Mouse (Mus musculus): ENCODE results near the gene Ctla4. TPM values are rescaled to one million over a fixed set of nuclear protein-coding genes. Genes with fewer than 3 reads are reported as not detected.
A peak's percentile ranks its signal among the peaks of the same experiment; 100 is the strongest.

Ctla4 gene
- polyA plus RNA-seq, 1 experiment from 2014 or later: not detected

- H3K4me1 ChIP-seq (replicated peaks; ENCODE audit: control insufficient read depth, insufficient read depth, low read length): no peaks in the 10 kb centered on the region
- ATAC-seq (ENCODE audit: low FRiP score): no peak
Measured at GRCm38 (mm10) chr1:60953686-60954085, 66.9 kb downstream of the Ctla4 start.

GRCm38 (mm10) chr1:60954759-60955158, 68.0 kb downstream of the Ctla4 start:
- no peaks in the 10 kb centered on the region for H3K9me3 ChIP-seq (ENCODE audit: control insufficient read depth, low read length)
- ATAC-seq (ENCODE audit: low FRiP score) (no peak), DNase-seq (ENCODE audit: low spot score) (no peak)
- H3K4me1 ChIP-seq (replicated peaks; ENCODE audit: control insufficient read depth, insufficient read depth, low read length): no peaks in the 10 kb centered on the region
- 54% methylated on average over 2 of the region's 2 CpGs for WGBS
- no peaks in the 10 kb centered on the region for H3K27me3 ChIP-seq (ENCODE audit: control insufficient read depth, insufficient read depth, low read length)
- H3K27ac ChIP-seq: no peak overlapping the region
- H3K4me2 ChIP-seq (replicated peaks): no peak overlapping the region
- no peak overlapping the region for H3K4me3 ChIP-seq (replicated peaks; ENCODE audit: low read length)
- H3K36me3 ChIP-seq (replicated peaks; ENCODE audit: control insufficient read depth, insufficient read depth): no peaks in the 10 kb centered on the region
- H3K9ac ChIP-seq: no peak overlapping the region

More at GRCm38 (mm10) chr1:60953686-60954085, 66.9 kb downstream of the Ctla4 start:
- Histone ChIP-seq H3K27me3 (ENCODE audit: control insufficient read depth, insufficient read depth, low read length) (no peaks in the 10 kb centered on the region), H3K27ac (no peak overlapping the region), H3K4me3 (replicated peaks; ENCODE audit: low read length) (no peak overlapping the region), H3K9me3 (ENCODE audit: control insufficient read depth, low read length) (no peaks in the 10 kb centered on the region), H3K36me3 (replicated peaks; ENCODE audit: control insufficient read depth, insufficient read depth) (no peaks in the 10 kb centered on the region), H3K4me2 (replicated peaks) (no peak overlapping the region), H3K9ac (no peak overlapping the region)
- DNase-seq (ENCODE audit: low spot score): no peak
- 94% methylated on average over 7 of the region's 7 CpGs for whole genome bisulfite sequencing

DNA sequence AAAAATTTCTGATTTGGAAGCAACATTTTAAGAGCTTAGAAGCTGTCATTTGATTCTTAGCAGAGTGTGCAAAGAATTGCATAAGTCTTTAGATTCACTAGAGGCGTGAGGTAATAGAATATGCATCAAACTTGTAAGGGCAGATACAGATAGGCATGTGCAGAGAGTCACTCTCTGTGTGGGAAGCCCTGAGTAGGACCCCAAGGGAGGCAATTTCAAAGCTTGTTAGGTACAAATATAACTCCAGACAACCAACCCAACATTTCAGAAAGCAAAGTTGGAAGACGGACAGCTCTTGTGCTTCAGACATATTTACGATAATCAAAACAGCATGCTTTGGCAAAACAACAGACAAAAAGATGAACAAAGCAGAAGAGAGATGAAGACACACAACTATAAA, 68.4 kb downstream of the Ctla4 start:
- no peak for ATAC-seq (ENCODE audit: low FRiP score)
- H3K9me3 ChIP-seq (ENCODE audit: control insufficient read depth, low read length): no peaks in the 10 kb centered on the region
- 93% methylated on average over 3 of the region's 3 CpGs for WGBS
- no peaks in the 10 kb centered on the region for H3K4me1 ChIP-seq (replicated peaks; ENCODE audit: control insufficient read depth, insufficient read depth, low read length)
- H3K4me3 ChIP-seq (replicated peaks; ENCODE audit: low read length): no peak overlapping the region
- no peak overlapping the region for H3K4me2 ChIP-seq (replicated peaks)
- no peak for DNase-seq (ENCODE audit: low spot score)
- H3K36me3 ChIP-seq (replicated peaks; ENCODE audit: control insufficient read depth, insufficient read depth): no peaks in the 10 kb centered on the region
- no peak overlapping the region for H3K27ac ChIP-seq
- no peaks in the 10 kb centered on the region for H3K27me3 ChIP-seq (ENCODE audit: control insufficient read depth, insufficient read depth, low read length)
- no peak overlapping the region for H3K9ac ChIP-seq

DNA sequence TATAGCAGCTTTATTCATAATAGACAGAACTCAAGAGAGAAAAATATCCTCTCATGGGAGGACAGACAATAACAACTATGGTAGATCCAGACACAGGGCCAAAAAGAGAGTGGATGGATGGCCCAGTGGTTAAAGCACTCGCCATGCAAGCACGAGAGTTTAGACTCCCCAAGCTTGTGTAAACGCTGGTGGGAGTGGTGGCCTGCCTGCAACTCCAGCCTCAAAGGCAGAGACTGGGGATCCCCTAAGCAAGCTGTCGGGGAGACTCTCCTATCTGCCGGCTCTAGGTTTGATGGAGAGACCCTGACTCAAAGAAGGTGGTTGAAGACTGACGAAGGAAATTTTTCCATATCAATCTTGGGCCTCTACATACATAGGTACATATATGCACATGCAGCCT, 69.4 kb downstream of the Ctla4 start:
- Histone ChIP-seq H3K27me3 (ENCODE audit: control insufficient read depth, insufficient read depth, low read length) (no peaks in the 10 kb centered on the region), H3K4me3 (replicated peaks; ENCODE audit: low read length) (no peak overlapping the region), H3K4me1 (replicated peaks; ENCODE audit: control insufficient read depth, insufficient read depth, low read length) (no peaks in the 10 kb centered on the region), H3K9ac (no peak overlapping the region), H3K27ac (no peak overlapping the region), H3K9me3 (ENCODE audit: control insufficient read depth, low read length) (no peaks in the 10 kb centered on the region), H3K4me2 (replicated peaks) (no peak overlapping the region), H3K36me3 (replicated peaks; ENCODE audit: control insufficient read depth, insufficient read depth) (no peaks in the 10 kb centered on the region)
- WGBS: 89% methylated on average over 6 of the region's 6 CpGs
- no peak for ATAC-seq (ENCODE audit: low FRiP score)
- no peak for DNase-seq (ENCODE audit: low spot score)

DNA sequence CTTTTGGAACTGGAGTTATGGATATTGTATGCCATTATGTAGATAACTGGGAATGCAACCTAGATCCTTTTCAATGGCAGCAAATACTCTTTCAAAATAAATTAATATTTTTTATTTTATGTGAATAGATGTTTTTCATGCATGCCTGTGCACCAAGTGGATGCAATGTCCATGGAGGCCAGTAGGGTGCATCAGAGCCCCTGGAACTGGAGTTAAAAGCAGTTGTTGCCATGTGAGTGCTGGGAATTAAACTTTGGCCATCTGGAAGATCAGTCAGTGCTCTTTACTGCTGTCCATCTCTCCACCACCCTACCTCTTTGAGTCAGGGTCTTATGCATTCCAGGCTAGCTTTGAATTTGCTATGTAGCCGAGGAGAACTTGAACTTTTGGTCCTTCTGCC, 71.5 kb downstream of the Ctla4 start:
- Histone ChIP-seq H3K36me3 (replicated peaks; ENCODE audit: control insufficient read depth, insufficient read depth) (no peaks in the 10 kb centered on the region), H3K9me3 (ENCODE audit: control insufficient read depth, low read length) (no peaks in the 10 kb centered on the region), H3K4me3 (replicated peaks; ENCODE audit: low read length) (no peak overlapping the region), H3K27ac (no peak overlapping the region), H3K4me1 (replicated peaks; ENCODE audit: control insufficient read depth, insufficient read depth, low read length) (no peaks in the 10 kb centered on the region), H3K27me3 (ENCODE audit: control insufficient read depth, insufficient read depth, low read length) (no peaks in the 10 kb centered on the region), H3K9ac (no peak overlapping the region), H3K4me2 (replicated peaks) (no peak overlapping the region)
- ATAC-seq (ENCODE audit: low FRiP score): no peak
- DNase-seq (ENCODE audit: low spot score): no peak
- WGBS: 85% methylated on average over 1 of the region's 1 CpGs

DNA sequence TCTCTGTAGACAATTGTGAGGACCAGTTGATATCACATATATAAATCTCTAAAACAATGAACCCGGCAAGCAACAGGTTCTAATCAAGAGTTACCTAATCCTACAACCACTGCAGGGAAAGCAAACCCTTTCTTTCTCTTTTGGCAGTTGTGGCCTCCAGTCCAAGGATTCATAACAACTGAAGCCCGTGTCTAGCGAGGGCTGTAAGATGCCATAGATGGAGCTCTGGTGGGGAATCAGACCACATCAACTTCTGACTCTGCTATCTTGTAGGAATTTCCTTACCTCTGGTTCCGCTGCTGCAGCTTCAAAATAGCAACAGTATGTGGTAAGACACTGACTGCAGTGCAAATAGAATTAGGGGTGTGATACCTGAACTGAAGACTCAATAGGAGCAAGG, 72.4 kb downstream of the Ctla4 start:
- Histone ChIP-seq H3K36me3 (replicated peaks; ENCODE audit: control insufficient read depth, insufficient read depth) (no peaks in the 10 kb centered on the region), H3K4me2 (replicated peaks) (no peak overlapping the region), H3K9me3 (ENCODE audit: control insufficient read depth, low read length) (no peaks in the 10 kb centered on the region), H3K27ac (no peak overlapping the region), H3K4me3 (replicated peaks; ENCODE audit: low read length) (no peak overlapping the region), H3K4me1 (replicated peaks; ENCODE audit: control insufficient read depth, insufficient read depth, low read length) (no peaks in the 10 kb centered on the region), H3K27me3 (ENCODE audit: control insufficient read depth, insufficient read depth, low read length) (no peaks in the 10 kb centered on the region), H3K9ac (no peak overlapping the region)
- DNase-seq (ENCODE audit: low spot score) (no peak), ATAC-seq (ENCODE audit: low FRiP score) (no peak)
- 93% methylated on average over 4 of the region's 4 CpGs for WGBS

GRCm38 (mm10) chr1:60960451-60960850, 73.7 kb downstream of the Ctla4 start:
- DNase-seq (ENCODE audit: low spot score) (no peak), ATAC-seq (ENCODE audit: low FRiP score) (no peak)
- H3K4me3 ChIP-seq (replicated peaks; ENCODE audit: low read length): no peak overlapping the region
- H3K27me3 ChIP-seq (ENCODE audit: control insufficient read depth, insufficient read depth, low read length): no peaks in the 10 kb centered on the region
- no peaks in the 10 kb centered on the region for H3K36me3 ChIP-seq (replicated peaks; ENCODE audit: control insufficient read depth, insufficient read depth)
- 84% methylated on average over 11 of the region's 11 CpGs for WGBS
- H3K4me2 ChIP-seq (replicated peaks): no peak overlapping the region
- H3K9me3 ChIP-seq (ENCODE audit: control insufficient read depth, low read length): no peaks in the 10 kb centered on the region
- no peak overlapping the region for H3K27ac ChIP-seq
- no peak overlapping the region for H3K9ac ChIP-seq
- no peaks in the 10 kb centered on the region for H3K4me1 ChIP-seq (replicated peaks; ENCODE audit: control insufficient read depth, insufficient read depth, low read length)

DNA sequence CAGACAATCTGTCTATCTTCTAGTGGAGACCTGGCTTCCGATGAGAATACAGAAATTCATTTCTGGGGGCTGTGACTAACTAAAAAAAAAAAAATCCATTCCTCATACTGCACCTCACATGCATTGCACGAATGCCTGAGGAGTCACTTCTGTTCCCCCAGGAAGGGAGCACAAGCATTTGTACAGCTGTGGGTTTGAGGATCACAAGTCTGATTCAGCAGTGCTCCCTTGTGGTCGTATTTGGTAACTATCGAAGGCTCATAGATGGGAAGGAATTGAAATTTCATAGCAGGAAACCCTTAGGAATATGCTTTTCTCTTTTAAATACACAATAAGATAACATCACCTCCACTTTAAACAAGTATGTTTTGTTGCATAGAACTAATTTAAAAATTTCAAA, 74.3 kb downstream of the Ctla4 start:
- peak; percentile 85 for DNase-seq (ENCODE audit: low spot score)
- 28% methylated on average over 4 of the region's 4 CpGs for WGBS

DNA sequence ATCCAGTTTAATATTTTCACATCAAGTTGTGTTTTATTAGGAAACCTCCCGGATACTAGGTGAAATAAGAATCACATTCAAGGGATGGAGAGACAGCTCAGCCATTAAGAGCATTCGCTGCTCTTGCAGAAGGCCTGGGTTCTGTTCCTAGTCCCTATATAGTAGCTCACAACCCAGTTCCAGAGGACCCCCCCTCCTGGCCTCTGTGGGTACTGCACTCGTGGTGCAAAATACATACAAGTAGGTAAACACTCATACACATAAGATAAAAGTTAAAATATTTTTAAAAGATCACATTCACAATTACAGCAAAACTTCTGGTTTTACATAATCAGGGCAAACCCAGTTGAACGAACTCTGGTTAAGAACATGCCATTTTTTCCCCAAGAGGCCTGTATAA, 75.3 kb downstream of the Ctla4 start:
- no peak overlapping the region for H3K27ac ChIP-seq
- no peaks in the 10 kb centered on the region for H3K9me3 ChIP-seq (ENCODE audit: control insufficient read depth, low read length)
- H3K9ac ChIP-seq: no peak overlapping the region
- DNase-seq (ENCODE audit: low spot score): no peak
- no peaks in the 10 kb centered on the region for H3K4me1 ChIP-seq (replicated peaks; ENCODE audit: control insufficient read depth, insufficient read depth, low read length)
- 90% methylated on average over 4 of the region's 4 CpGs for WGBS
- H3K36me3 ChIP-seq (replicated peaks; ENCODE audit: control insufficient read depth, insufficient read depth): no peaks in the 10 kb centered on the region
- no peak overlapping the region for H3K4me2 ChIP-seq (replicated peaks)
- no peaks in the 10 kb centered on the region for H3K27me3 ChIP-seq (ENCODE audit: control insufficient read depth, insufficient read depth, low read length)
- ATAC-seq (ENCODE audit: low FRiP score): no peak
- no peak overlapping the region for H3K4me3 ChIP-seq (replicated peaks; ENCODE audit: low read length)

More for the DNA sequence above, 74.3 kb downstream of the Ctla4 start:
- H3K9ac ChIP-seq: no peak overlapping the region
- H3K4me3 ChIP-seq (replicated peaks; ENCODE audit: low read length): no peak overlapping the region
- peak; percentile 55; the same call in 1 of the 2 replicates for ATAC-seq (ENCODE audit: low FRiP score)
- H3K36me3 ChIP-seq (replicated peaks; ENCODE audit: control insufficient read depth, insufficient read depth): no peaks in the 10 kb centered on the region
- no peak overlapping the region for H3K27ac ChIP-seq
- H3K4me2 ChIP-seq (replicated peaks): no peak overlapping the region
- no peaks in the 10 kb centered on the region for H3K4me1 ChIP-seq (replicated peaks; ENCODE audit: control insufficient read depth, insufficient read depth, low read length)
- H3K27me3 ChIP-seq (ENCODE audit: control insufficient read depth, insufficient read depth, low read length): no peaks in the 10 kb centered on the region
- no peaks in the 10 kb centered on the region for H3K9me3 ChIP-seq (ENCODE audit: control insufficient read depth, low read length)

All from hindbrain, embryonic 14.5 days (tissue).